Mouse (Mus musculus): ENCODE measurements around the gene Gigyf2.

Gene Gigyf2

DNA sequence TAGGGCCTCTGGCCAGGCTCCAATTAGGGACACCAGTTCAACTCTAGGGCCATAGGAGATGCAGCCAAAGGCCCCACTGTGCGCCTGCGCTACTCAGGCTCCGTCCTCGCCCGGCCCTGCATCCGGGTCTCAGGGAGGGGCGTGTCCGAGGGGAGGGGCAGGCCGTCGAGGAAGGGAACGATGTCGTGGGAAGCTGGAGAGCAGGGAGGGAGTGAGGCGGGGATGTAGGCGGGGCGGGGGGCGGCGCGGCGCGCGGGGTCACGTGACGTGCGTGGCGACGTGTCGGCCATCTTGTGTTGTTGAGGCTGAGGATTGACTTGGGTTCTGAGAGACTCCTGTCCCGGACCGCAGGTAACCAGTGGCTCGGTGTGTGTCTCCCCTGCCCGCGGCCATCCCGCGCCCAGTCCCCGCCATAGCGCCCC is at the start of gene Gigyf2:
Gigyf2 (plus strand) TSS at position 257 of the 422 bp plus-strand sequence.
- DNase-seq (ENCODE audit: low read depth), result peak; percentile 90

DNA sequence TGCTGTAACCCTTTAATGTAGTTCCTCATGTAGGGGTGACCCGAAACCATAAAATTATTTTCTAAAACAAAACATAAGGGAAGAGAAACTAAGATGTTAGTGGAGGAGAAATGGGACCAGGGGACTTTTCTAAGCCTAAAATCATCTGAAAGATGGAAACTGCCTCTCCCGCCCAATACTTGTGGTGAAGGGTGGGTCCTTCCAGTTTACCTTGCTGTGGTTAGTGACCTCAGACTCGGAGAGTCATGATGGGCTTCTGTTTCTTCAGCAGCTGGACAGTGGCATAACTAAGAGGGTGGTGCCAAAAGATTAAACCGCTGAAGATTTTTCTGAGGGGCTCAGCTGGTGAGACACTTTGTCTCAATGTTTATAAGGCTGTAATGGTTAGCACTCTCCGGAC is 46.5 kb upstream of the Gigyf2 start:
- DNase-seq (ENCODE audit: low read depth), result no peak

DNA sequence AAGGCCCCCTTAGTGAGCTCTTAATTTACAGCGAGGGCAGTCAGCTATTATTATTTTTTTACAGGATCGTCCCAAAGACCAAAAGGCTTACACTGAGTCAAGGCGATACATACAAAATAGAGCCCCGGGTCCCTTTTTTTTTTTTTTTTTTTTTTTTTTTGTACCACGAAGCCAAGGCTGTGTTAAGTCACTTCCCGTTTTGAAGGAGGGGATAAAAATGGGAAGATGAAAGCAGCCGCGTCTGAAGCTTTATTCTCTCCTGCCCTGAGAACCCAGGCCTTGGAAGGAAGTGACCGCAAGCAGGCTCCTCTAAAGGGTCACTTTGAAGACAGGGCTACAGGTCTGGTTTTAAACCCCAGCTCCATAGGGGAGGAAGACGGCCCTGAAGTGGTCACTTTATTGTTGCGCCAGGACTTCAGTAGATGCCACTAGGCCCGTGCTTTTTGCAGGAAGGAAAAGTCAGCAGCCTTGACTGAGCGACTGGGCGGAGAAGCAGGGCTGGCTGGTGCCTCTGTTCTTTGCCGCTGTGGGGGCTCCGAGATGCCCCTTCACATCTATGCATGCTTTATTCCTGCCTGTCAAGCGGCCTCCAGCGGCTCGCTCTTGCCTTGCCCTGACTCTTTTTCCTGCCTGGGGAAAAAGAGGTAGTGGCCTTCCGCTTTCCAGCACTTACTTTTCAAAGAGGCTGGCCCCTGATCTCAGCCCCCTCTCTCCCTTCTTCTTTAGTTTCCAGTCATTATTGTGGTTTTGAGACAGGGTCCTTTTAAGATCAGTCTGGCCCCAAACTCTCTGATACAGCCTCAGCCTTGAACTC is 45.0 kb upstream of the Gigyf2 start:
- DNase-seq (ENCODE audit: low read depth), result no peak

DNA sequence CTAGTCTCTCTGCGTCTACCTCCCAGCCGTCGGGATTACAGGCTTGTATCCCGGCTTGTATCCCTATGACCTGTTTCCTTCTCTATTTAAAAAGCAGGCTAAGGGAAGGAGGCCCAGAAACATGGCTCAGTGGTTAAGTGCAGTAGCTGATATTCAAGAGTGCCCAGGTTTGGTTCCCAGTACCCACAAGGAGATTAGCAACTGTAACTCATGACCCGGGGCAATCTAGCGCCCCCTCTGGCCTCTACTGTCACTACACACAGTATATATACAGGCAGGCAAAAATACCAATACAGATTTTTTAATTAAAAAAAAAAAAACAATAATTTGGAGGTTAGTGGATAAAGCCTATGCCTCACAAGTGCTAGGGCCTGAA is 44.4 kb upstream of the Gigyf2 start:
- no peak for DNase-seq (ENCODE audit: low read depth)

DNA sequence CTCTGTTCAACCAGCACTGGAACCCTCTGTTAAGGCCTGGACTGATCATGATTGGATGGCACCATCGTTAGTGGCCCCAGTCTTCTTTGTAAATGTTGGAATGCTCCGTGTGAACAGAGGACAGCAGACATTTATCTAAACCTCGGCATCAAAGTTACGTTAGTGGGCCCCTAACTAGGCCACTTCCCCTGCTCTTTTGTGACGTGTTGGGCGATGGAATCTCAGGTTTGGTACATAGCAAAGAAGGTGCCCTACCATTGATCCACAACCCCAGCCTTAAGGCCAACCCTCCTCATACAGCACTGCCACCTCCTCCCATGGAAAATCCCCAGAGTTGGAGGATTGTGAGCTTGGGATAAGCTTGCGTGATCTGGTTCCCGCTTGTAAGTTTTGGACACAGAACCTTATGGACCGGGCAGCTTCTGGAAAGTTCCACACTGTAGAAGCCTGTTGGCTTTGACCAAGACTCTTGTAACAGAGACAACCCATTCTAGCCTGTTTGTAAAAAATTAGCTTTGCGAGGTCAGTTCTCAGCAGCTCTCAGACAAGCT is 43.3 kb upstream of the Gigyf2 start:
- DNase-seq (ENCODE audit: low read depth), result no peak

DNA sequence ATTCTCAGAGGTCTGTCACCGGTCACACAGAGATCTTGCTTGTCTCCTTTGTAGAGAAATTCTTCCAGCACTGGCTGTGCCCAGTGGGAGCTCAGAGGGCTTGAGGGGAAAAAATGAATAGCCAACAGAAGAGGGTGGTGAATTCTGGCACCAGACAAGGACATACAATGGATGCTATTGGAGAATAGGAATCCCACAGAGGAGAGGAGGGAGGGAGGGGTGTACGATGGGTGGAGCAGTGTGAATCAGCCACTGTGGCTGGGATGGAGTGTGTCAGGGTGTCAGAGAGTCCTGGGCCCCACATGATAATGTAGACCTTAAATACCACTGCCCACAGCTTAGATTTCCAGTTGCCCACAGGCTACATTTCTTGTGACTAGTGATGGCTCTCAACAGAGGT is 39.7 kb upstream of the Gigyf2 start:
- DNase-seq (ENCODE audit: low read depth), result no peak

DNA sequence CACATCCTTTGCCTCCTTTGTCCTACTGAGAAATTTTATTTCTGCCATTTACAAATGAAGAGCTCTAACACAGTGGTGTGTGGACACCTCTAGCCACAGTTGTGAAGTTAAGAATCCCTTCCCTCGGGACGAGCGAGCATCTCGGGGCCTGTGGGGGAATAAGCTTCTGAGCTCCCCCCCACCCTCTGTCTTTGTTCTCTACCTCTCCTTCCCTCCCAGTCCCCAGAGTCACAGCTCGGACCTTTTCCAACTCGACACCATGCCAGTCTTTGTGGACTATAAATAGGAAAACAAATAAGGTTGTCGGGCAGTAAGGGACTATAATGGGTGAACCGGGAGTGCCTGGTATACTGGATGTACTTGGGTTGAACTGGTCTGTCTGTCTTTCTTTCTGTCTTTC is 35.4 kb upstream of the Gigyf2 start:
- DNase-seq (ENCODE audit: low read depth), result no peak

DNA sequence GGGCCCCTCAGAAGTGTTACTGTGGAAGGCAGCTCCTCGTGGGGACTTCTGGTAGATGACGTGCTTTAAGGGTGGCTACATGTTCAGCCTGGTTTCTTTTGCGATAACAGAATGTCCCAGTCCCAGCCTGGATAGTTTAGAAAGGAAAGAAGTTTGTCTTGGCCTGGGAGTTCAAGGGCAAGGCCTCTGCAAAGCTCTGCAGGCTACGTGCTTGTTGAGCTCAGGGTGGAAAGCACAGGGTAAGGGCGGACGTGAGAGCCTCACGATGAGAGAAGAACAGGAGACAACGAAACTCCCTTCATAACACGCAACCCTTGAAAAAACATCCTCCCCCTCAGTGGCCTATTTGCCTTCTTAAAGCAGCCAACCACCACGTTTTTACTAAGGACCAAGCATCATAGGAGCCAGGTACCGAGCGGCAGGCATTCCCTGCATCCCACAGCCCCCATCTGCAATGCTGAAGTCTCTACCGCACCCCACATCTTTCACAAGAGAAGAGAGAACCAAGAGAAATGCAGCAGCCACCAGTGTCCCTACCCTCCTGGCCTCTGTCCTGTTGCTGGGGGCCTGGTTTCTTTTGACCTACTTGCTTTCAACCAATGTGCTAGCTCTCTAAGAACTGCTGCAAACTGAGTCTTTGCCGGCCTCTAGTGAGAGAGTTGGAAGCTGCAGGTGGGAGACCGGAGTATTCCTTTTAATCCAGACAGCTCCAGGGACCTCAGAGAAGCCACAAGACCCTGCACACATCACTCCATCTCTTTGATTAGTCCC is 34.2 kb upstream of the Gigyf2 start:
- DNase-seq (ENCODE audit: low read depth), result no peak

DNA sequence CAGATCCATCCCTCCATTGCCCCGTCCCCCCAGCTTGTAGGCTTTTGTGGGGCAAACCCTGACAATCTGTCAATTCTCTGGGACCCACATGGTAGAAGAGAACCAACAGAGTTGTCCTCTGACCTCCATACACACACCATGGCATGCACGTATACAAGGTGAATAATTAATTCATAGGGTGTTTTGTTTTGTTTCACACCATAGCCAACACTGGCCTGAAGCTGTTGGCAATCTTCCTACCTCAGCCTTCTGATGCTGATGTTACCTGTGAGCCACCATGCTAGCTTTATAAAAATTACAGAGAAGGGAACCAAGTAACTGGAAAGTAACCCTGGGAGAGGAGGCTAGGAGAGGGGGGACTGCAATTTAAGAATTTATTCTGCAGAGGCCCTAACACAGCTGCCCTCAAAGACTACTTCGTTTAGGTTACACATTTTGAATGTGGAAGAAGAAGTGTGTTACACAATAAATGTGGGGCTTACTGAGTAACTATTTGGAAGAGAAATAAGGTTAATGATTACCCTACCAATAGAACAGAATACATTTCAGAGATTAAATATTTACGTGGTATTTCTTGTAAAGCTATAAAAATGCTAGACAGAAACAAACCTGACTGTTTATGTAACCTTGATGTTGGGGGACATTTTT is 32.6 kb upstream of the Gigyf2 start:
- DNase-seq (ENCODE audit: low read depth), result no peak

DNA sequence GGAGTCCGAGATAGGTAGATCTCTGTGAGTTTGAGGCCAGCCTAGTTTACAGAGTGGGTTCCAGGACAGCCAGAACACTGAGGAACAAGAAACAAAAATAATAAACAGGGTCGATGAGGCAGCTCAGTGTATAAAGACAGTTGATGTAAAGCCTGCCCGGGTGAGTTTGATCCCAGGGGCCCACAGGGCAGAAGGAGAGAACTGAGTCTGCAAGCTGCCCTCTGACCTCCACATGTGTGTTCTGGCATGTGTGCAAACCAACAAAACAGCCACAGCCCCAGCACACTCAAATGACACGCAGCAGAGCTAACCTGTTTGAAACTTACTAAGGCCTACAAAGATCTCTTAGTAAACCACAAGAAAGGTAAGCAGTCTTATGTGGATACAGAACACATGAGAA is 31.8 kb upstream of the Gigyf2 start:
- DNase-seq (ENCODE audit: low read depth), result no peak

DNA sequence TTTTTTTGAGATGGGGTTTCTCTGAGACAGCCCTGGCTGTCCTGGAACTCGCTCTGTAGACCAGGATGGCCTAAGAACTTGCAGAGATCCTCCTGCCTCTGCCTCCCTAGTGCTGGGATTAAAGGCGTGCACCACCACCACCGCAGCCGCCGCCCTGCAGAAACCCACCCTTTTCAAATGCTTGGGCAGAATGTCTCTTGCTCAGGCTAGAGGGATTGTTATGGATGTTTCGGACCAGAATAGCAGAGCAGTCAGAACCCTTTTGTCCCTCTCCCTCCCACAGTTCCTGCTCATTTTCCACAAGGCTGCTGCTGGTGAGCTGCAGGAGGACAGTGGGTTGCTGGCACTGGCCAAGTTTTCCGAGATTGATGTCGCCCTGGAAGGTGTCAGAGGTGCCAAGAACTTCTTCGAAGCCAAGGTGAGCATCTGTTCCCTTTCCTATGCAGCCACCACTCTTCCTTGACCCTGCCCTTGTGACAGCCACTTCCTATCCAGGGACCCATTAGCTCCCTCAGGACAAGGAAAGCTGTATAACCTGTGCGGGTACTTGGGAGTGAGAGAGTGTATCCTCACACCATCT is 29.4 kb upstream of the Gigyf2 start:
- DNase-seq (ENCODE audit: low read depth), result no peak

DNA sequence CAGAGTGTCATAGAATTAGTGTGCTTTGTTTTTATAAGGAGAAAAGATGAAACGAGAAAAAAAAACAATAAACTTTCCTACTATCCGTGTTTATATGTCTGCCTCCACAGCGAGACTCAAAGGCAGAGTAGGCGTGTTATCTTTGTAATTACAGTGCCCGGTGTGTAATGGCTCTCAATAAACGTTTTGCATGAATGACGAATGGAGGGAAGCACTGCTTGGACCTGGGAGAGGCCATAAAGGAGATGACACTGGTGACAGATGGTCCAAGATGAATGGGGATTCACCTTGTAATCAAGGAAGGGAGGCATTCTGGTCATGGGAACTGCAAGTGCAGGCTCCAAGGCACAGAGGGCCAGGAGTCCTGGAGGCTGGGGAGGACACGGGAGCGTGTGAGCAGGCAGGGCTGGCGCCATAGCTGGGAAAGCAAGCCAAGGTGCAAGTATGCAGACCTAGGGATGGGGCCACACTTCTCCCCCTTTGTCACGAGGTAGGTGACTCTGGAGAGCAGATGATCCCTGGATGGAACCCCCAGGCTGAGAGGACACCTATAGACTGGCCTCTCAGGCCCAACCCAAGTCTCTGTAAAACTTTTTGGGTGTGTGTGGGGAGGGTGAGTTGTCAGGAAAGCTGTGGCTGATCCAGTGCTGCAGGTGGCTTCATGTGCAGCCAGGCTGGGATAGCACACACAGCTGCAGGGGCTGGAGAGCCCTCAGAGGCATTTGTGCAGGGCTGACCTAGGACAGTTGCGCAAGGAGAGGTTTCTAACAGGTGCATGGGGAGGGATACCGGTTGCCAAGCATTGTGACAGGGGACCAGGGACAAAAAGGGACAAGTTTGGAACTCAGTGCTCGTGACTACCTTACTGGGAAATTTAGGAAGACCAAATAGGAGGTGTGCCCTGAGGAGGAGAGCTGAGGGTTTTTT is 26.2 kb upstream of the Gigyf2 start:
- no peak for DNase-seq (ENCODE audit: low read depth)

DNA sequence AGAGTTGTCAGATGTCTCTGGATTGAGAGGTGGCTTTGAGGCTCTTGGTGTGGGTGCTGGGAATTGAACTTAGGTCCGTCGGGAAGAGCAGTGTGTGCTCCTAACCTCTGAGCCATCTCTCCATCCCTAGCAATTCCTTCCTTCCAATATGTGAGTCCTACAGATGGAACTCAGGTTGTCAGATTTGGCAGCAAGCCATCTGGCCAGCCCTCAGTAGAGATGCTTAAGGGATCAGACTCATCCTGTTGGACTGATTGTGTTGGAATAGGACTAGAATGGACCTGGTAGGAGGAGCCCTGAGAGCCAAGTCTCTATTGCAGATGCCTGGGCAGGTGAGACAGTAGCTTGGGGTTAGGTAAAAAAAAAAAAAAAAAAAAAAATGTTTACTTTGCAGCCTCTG is 24.8 kb upstream of the Gigyf2 start:
- DNase-seq (ENCODE audit: low read depth), result no peak

DNA sequence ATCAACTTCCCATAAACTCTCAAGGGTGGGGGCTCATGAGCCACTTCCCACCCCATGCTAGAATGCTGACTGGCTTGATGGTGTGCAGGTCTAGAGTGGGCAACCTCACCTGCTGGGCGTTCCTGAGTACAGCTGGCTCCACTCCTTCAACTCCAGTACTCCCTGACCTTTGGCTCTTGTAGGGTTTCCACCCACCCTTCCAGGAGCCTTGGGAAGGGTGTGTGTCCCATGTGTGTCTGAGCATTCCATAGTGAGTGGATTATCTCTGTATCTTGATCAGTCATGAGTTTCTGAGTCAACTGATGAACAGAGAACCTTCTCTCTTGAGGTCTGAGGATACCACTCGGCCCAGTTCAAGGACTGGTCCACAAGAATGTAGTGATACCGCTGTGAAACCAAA is 17.8 kb upstream of the Gigyf2 start:
- no peak for DNase-seq (ENCODE audit: low read depth)

DNA sequence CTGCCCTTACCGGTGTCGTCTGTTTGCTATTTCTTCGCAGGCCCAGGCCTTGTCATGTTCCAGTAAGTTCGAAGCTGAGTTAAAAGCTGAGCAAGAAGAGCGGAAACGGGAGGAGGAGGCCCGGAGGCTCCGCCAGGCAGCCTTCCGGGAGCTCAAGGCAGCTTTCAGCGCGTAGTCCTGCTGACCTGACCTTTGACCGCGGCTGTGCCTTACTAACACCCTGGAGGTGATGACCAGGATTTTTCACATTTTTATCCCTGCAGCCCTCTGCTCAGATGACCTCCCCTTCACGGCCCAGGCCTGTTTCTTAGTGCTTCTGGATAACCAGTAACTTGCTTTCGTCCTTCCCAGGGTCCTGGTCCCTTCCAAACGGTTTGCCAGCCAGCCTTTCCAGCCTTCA is 17.2 kb upstream of the Gigyf2 start:
- no peak for DNase-seq (ENCODE audit: low read depth)

DNA sequence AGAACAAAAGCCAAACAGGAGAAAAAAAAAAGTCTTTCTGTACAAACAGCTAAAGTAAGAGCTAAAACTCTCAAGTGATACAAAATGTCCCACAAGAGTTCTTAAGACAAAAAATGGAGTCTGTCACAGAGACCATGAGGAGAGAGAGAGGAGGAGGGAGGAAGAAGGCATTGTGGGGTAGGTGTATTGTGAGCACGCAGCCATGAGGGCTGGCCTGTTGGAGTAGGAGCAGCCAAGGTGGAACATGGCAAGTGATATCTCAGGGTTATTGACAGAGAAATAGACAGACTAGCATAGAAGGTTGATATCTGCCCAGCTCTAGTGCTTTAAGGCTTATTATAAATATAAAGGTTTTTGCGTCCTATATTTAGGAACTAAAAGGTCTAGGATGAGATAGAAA is 14.1 kb upstream of the Gigyf2 start:
- DNase-seq (ENCODE audit: low read depth), result no peak

DNA sequence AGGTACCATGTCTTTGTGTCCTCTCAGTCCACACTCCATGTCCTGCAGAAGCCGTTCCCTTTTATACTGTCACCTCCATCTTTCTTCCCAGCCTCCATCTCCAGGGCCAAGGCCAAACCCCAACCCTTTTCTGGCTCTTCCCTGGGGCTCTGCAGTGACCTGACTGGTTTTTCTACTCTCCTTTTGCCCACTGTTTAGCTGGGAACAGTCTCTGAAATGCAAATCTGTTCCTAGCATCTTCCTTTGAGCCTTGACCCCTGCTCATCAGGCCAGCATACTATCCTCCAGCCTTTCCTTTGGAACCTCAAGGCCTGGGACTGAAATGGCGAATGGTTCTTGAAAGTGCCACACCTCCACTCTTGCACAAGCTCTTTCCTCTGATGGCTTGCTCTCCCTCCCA is 13.7 kb upstream of the Gigyf2 start:
- DNase-seq (ENCODE audit: low read depth), result no peak

DNA sequence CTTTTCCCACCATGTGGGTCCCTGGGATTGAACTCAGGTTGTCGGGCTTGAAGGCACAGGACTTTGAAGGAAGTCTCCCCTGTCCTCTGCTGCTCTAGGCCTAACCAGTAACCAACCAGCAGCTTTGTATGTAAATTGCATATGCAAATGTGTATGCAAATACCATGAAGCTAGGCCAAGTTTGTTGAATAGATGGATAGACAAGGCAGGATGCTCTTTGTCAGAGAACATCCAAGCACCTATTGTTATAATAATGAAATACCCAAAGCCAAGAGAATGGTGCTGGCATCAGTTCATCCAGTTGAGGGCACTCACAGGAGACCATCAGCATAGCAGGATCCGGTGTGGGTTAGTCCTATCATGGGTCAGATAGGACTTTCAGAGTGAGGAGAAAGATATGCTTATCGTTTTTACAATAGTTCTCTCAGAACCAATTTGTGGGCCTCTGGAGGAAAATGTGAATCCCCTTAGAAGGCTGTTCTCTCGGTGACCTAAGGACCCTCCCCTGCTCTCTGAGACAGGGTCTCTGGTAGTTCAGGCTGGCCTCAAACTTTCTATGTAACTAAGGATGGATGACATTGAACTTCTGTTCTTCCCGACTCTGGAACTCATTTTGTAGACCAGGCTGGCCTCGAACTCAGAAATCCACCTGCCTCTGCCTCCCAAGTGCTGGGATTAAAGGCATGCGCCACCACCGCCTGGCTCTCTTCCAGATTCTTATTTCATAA is 12.8 kb upstream of the Gigyf2 start:
- DNase-seq (ENCODE audit: low read depth), result no peak

DNA sequence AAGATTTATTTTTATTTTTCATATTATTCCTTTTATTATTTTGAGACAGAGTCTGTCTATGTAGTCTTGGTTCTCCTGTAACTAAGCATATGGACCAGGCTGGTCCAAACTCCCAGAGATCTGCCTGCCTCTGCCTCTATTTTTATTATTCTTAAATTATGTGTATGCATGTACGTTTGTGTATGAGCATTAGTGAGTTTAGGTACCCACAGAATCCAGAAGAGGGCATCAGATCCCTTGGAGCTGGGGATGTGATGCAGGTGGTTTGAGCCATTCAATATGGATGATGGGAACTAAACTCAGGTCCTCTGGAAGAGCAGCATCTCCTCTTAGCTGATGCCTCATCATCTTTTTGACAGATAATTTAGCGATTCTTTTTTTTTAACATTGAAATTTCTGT is 11.4 kb upstream of the Gigyf2 start:
- DNase-seq (ENCODE audit: low read depth), result no peak

DNA sequence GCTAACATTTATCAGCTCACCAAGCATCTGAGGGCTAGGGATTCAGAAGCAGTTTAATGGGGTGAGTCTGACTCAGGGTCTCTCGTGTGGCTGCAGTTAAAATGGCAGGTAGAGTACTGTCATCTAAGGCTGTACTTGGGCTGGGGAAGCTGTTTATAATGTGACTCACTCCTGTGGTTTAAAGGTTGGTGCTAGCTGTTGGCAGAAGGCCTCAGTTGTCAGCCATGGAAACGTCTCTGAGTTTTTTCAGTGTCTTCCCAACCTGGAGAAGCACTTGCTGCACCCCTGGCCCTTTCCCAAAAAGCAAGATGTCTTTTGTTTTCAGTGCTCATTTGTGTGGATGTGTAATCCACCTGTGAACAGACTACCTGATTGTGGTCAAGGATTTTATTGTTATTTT is 10.9 kb upstream of the Gigyf2 start:
- DNase-seq (ENCODE audit: low read depth), result no peak

DNA sequence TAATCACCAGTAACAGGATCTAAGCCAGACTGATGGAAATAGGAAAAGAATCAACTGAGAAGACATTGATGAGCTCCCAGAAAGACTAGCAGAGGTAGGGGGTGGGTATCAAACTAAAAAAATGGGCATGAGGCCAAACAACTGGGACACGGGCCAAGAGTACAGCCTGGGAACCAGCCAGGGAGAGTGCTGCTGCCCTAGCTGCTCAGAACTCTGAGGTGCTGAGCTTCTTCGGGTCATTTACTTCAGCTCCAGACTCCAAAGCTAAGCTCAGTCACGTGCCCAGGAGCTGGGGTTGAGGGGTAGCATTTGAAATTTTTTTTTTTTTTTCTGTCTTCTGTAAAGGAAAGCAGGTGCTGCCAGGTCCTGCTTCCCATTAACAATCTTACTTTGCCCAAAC is 10.1 kb upstream of the Gigyf2 start:
- no peak for DNase-seq (ENCODE audit: low read depth)

Measured in c-Kit-positive CD71-negative TER-119-negative erythroid progenitor cells, embryonic 14.5 days (primary cell).